Mouse (Mus musculus) adrenal gland, postnatal 4 days (tissue): ENCODE measurements around the gene Catsper2. TPM values are rescaled to one million over a fixed set of nuclear protein-coding genes. Genes with fewer than 3 reads are reported as not detected.

Source experiments
- DNase-seq, 2 experiments: peaks; one replicate each; pipeline ENCODE4 v3.0.0; 2021 to 2022; ENCODE audit warnings: low spot score in 2 of 2, mixed read lengths in 2 of 2
- microRNA-seq: library from miRNA; unstranded; fragments of <30 nt; microRNA quantifications from one replicate; pipeline ENCODE4 v1.2.0, GENCODE M21; 2021
- total RNA-seq, 2 experiments: library from RNA; stranded (reverse); gene quantifications; 2 replicates each; pipeline ENCODE4 v1.2.3; 2021

The Catsper2 gene
- total RNA-seq, 2 experiments from 2014 or later = 3.9 to 5.3 TPM

- DNase-seq = peak; percentile 83 to 94
Measured at GRCm38 (mm10) chr2:121354820-121355592, 58.6 kb downstream of the Catsper2 start, which contains the start of gene Ppip5k1. TSS of gene Ppip5k1 (minus strand) at chr2:121355396.

- DNase-seq = no peak
Measured at GRCm38 (mm10) chr2:121354378-121354777, 59.2 kb downstream of the Catsper2 start.

- DNase-seq = no peak
Measured at GRCm38 (mm10) chr2:121353156-121353555, 60.4 kb downstream of the Catsper2 start.

Small RNAs within 50 kb of the gene (microRNA-seq; reads per million reads assigned to microRNA genes)
- not detected for gene Gm22953

Other genes with a start within 250 kb of the Catsper2 start
- 10 to 100 TPM; 38.6 to 47.7 TPM for gene Tubgcp4, start 243.1 kb downstream of the Catsper2 start, total RNA-seq
- 10 to 100 TPM; 18.5 to 20.0 TPM for gene Zscan29, start 242.7 kb downstream of the Catsper2 start, total RNA-seq
- gene Trp53bp1, start 142.4 kb downstream of the Catsper2 start, total RNA-seq = 100 to 1,000 TPM in 1 of 2 experiments, 10 to 100 TPM in 1; 99.2 to 105 TPM
- 10 to 100 TPM; 10.8 to 13.3 TPM for gene Map1a, start 124.2 kb downstream of the Catsper2 start, total RNA-seq
- gene Ppip5k1, start 58.4 kb downstream of the Catsper2 start, total RNA-seq = 10 to 100 TPM; 26.1 to 28.0 TPM
- 10 to 100 TPM; 10.5 to 15.2 TPM for gene Ckmt1, start 56.1 kb downstream of the Catsper2 start, total RNA-seq
- gene Strc, start 26.6 kb downstream of the Catsper2 start, total RNA-seq = not detected
- 100 to 1,000 TPM; 400 to 403 TPM for gene Pdia3, start within 50 bp of the Catsper2 start, total RNA-seq
- gene Ell3, start 30.5 kb upstream of the Catsper2 start, total RNA-seq = 1 to 10 TPM; 1.3 to 2.0 TPM
- 100 to 1,000 TPM; 285 to 301 TPM for gene Serf2, start 35.4 kb upstream of the Catsper2 start, total RNA-seq
- gene Hypk, start 39.5 kb upstream of the Catsper2 start, total RNA-seq = 10 to 100 TPM; 35.6 to 40.2 TPM
- 1 to 10 TPM in 1 of 2 experiments, under 1 TPM in 1; 0.54 to 1.0 TPM for gene Serinc4, start 43.0 kb upstream of the Catsper2 start, total RNA-seq
- 10 to 100 TPM; 28.5 to 31.8 TPM for gene Mfap1b, start 60.3 kb upstream of the Catsper2 start, total RNA-seq
- 10 to 100 TPM; 29.0 to 32.5 TPM for gene Mfap1a, start 92.9 kb upstream of the Catsper2 start, total RNA-seq
- gene Wdr76, start 92.9 kb upstream of the Catsper2 start, total RNA-seq = 10 to 100 TPM; 12.0 to 13.6 TPM